In the genomic region with DNA sequence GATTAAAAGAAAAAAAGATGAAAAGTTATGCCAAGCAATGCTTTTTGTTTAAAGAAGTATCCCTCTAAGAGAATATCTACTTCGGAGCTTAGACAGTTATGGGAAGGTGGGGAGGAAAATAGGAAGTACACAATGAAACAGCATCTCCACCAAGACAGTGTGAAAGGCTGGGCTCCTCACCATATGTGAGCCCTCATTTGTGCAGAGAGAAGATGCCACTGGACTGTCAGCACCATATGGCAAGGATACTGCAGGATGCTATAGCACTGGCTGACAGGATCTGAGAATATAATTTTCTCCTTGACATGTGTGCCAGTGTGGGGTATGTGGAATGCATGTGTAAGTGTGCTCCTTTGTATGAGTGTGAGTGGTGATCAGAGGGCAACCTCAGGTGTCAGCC, we compare ENCODE assay signal across 14 mouse cellular contexts.
"Had no signal": no experiment of that assay in that cellular context is flagged by ENCODE, and none has a peak within 500 bp of the region (broad histone marks: within the 10 kb centered on the region; RNA-seq: fewer than 3 reads in every experiment).

No protein-coding gene starts in this region.

- H3K4me2 ChIP-seq: kidney, embryonic 15.5 days; limb, embryonic 13.5 days; midbrain, embryonic 12.5 days; neural tube, embryonic 13.5 days had no signal

- H3K9me3 ChIP-seq: kidney, embryonic 15.5 days; limb, embryonic 13.5 days; midbrain, embryonic 12.5 days; neural tube, embryonic 13.5 days had no signal

- ATAC-seq: intestine, embryonic 16.5 days; midbrain, embryonic 16.5 days had no signal

- H3K4me3 ChIP-seq: kidney, embryonic 15.5 days; limb, embryonic 13.5 days; midbrain, embryonic 12.5 days; neural tube, embryonic 13.5 days had no signal

- H3K4me1 ChIP-seq: kidney, embryonic 15.5 days; limb, embryonic 13.5 days; midbrain, embryonic 12.5 days had no signal

- H3K27ac ChIP-seq: kidney, embryonic 15.5 days; limb, embryonic 13.5 days; liver, embryonic 14.5 days; midbrain, embryonic 12.5 days; neural tube, embryonic 13.5 days had no signal

- DNase-seq: kidney, adult 2 months; kidney, postnatal 14 days; layer of hippocampus, postnatal 36 days; left cerebral cortex, postnatal 4 days; lung, adult 18-20 months; retina, postnatal 1 day; thymus, adult 2 months had no signal

- H3K9ac ChIP-seq: kidney, embryonic 15.5 days; limb, embryonic 13.5 days; liver, embryonic 14.5 days; midbrain, embryonic 12.5 days; neural tube, embryonic 13.5 days had no signal

- H3K36me3 ChIP-seq: kidney, embryonic 15.5 days; limb, embryonic 13.5 days; midbrain, embryonic 12.5 days; neural tube, embryonic 13.5 days had no signal

- H3K27me3 ChIP-seq: kidney, embryonic 15.5 days; limb, embryonic 13.5 days; midbrain, embryonic 12.5 days; neural tube, embryonic 13.5 days had no signal
